9 mouse cellular contexts compared by ENCODE assay signal in genomic region chr4:40919785-40920184, GRCm38 (mm10). TPM values are rescaled to one million over a fixed set of nuclear protein-coding genes. Genes with fewer than 3 reads are reported as not detected.
DNase-seq lines count a peak whose midpoint lies in the region; ATAC-seq lines count a peak whose summit lies in the region.
"Had no signal": no experiment of that assay in that cellular context is flagged by ENCODE, and none has a peak within 500 bp of the region (broad histone marks: within the 10 kb centered on the region; RNA-seq: fewer than 3 reads in every experiment).

Gene Spink4, plus strand, starts transcription at chr4:40920052.

- no peak within 1 kb of the TSS for H3K27ac ChIP-seq in liver, embryonic 15.5 days (replicated peaks)
- no peak within 1 kb of the TSS for H3K27ac ChIP-seq in hindbrain, embryonic 10.5 days
- H3K27ac ChIP-seq in midbrain, embryonic 16.5 days (ENCODE audit: low read length): no peak within 1 kb of the TSS

- no peaks in the 10 kb centered on the region for H3K9me3 ChIP-seq in liver, embryonic 15.5 days (replicated peaks)
- H3K9me3 ChIP-seq in hindbrain, embryonic 10.5 days: no peaks in the 10 kb centered on the region
- no peaks in the 10 kb centered on the region for H3K9me3 ChIP-seq in midbrain, embryonic 16.5 days (replicated peaks; ENCODE audit: control insufficient read depth, low read length, poor library complexity, severe bottlenecking)

- WGBS in liver, embryonic 15.5 days (ENCODE audit: insufficient replicate concordance): 8% methylated on average over 3 of the region's 3 CpGs
- 75% methylated on average over 3 of the region's 3 CpGs for WGBS in hindbrain, embryonic 10.5 days
- 72% methylated on average over 3 of the region's 3 CpGs for WGBS in midbrain, embryonic 16.5 days

- no peaks in the 10 kb centered on the region for H3K36me3 ChIP-seq in liver, embryonic 15.5 days (replicated peaks)
- no peaks in the 10 kb centered on the region for H3K36me3 ChIP-seq in hindbrain, embryonic 10.5 days
- H3K36me3 ChIP-seq in midbrain, embryonic 16.5 days (ENCODE audit: control insufficient read depth, insufficient read depth, low read length): no peaks in the 10 kb centered on the region

- DNase-seq in adrenal gland, adult (ENCODE audit: inconsistent age in 2 of 2, low spot score in 1 of 2): peak; percentile 25 to 83
- DNase-seq in adrenal gland, adult 18-20 months (ENCODE audit: low spot score in 2 of 2): no peak
- DNase-seq in adipocyte (ENCODE audit: low spot score): peak; percentile 21
- peak; percentile 60 for DNase-seq in heart, postnatal 4 days
- DNase-seq in hindbrain, embryonic 10.5 days (ENCODE audit: low spot score): no peak
- DNase-seq: cerebellum, adult 9-11 months had no signal

- peak; percentile 64 for ATAC-seq in liver, embryonic 15.5 days (ENCODE audit: insufficient read depth)
- no peak for ATAC-seq in frontal cortex, adult (ENCODE audit: low TSS enrichment)
- no peak for ATAC-seq in midbrain, embryonic 16.5 days

- no peak within 1 kb of the TSS for H3K4me2 ChIP-seq in liver, embryonic 15.5 days
- no peak within 1 kb of the TSS for H3K4me2 ChIP-seq in midbrain, embryonic 16.5 days (ENCODE audit: low read length)

- H3K4me1 ChIP-seq in liver, embryonic 15.5 days (replicated peaks): peaks cover 10% of the 10 kb centered on the region
- no peaks in the 10 kb centered on the region for H3K4me1 ChIP-seq in hindbrain, embryonic 10.5 days (replicated peaks)
- no peaks in the 10 kb centered on the region for H3K4me1 ChIP-seq in midbrain, embryonic 16.5 days (ENCODE audit: control insufficient read depth, insufficient read depth, low read length)

- no peaks in the 10 kb centered on the region; the same call in 1 of the 2 replicates for H3K27me3 ChIP-seq in liver, embryonic 15.5 days
- no peaks in the 10 kb centered on the region for H3K27me3 ChIP-seq in hindbrain, embryonic 10.5 days (ENCODE audit: insufficient read depth, poor library complexity, severe bottlenecking)
- no peaks in the 10 kb centered on the region for H3K27me3 ChIP-seq in midbrain, embryonic 16.5 days (ENCODE audit: control insufficient read depth, insufficient read depth, low read depth, low read length)

- no peak within 1 kb of the TSS for H3K4me3 ChIP-seq in liver, embryonic 15.5 days (replicated peaks)
- no peak within 1 kb of the TSS for H3K4me3 ChIP-seq in hindbrain, embryonic 10.5 days
- no peak within 1 kb of the TSS for H3K4me3 ChIP-seq in midbrain, embryonic 16.5 days (ENCODE audit: low read depth, low read length)

- H3K9ac ChIP-seq in liver, embryonic 15.5 days: no peak within 1 kb of the TSS
- H3K9ac ChIP-seq in midbrain, embryonic 16.5 days (ENCODE audit: low read depth, low read length): no peak within 1 kb of the TSS

RNA-seq across cellular contexts. Expression of gene Spink4, which starts in this region (rescaled TPM):
- 100 to 1,000 TPM in 1 of 2 experiments, not detected in 1; 120 TPM for total RNA-seq in adrenal gland, adult 18-20 months (2021)
- 1 to 10 TPM; 2.7 to 2.8 TPM for total RNA-seq in heart, postnatal 4 days (2021)
- 0.82 and 0.96 TPM in 2 replicates for polyA plus RNA-seq in liver, embryonic 15.5 days (2015; fragmentation: Nextera tagmentation; extraction: Ambion mirVana)
- polyA plus RNA-seq in hindbrain, embryonic 10.5 days (2016; fragmentation: Nextera tagmentation; extraction: Ambion mirVana): not detected in 2 replicates
- not detected in 2 replicates for polyA plus RNA-seq in midbrain, embryonic 16.5 days (2015; fragmentation: Nextera tagmentation; extraction: Ambion mirVana)

Comparison
In these comparisons a context has a peak if more than half of its experiments do, and no peak if none do; other contexts are left out.
1. DNase-seq: peak in adrenal gland, adult (2 of 2), adipocyte (single experiment) and heart, postnatal 4 days (single experiment); none in adrenal gland, adult 18-20 months (0 of 2) and hindbrain, embryonic 10.5 days (single experiment).
2. Peak in ATAC-seq in liver, embryonic 15.5 days; RNA of the gene not detected or under 1 TPM.